Mouse (Mus musculus): ENCODE results near the gene Gm43738. TPM values are rescaled to one million over a fixed set of nuclear protein-coding genes. Genes with fewer than 3 reads are reported as not detected.

The Gm43738 gene
- polyA plus RNA-seq (2015; fragmentation: Nextera tagmentation; extraction: Ambion mirVana), result not detected in 2 replicates

DNA sequence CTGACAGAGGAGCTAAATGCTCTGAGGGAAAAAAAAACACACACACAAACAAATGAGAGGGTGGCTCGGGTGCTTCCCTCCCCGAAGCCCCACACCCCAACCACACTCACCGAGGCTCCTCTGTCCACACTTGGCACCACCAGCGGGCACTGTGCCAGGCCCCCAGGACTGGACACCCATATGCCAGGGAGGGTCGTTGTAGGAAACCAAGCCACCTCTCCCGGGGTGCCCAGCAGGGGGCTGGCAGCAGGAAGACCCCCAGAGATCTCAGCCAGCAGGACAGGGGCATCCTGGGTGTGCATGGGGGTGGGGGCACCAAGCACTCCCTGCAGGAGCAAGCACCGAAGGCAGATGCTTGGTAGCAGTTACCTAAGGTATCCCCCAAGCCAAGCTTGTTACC is at the start of gene Gm43738:
Gm43738 (minus strand) TSS at position 289 of the 400 bp plus-strand sequence.
- DNase-seq (no peak), ATAC-seq (ENCODE audit: low read depth) (no peak)
- 43% methylated on average over 7 of the region's 7 CpGs for WGBS (ENCODE audit: insufficient replicate concordance)
- H3K27me3 ChIP-seq, result no peaks in the 10 kb centered on the region
- peaks cover 40% of the 10 kb centered on the region for H3K36me3 ChIP-seq
- H3K27ac ChIP-seq, result peak within 1 kb of the TSS; percentile 84
- H3K9ac ChIP-seq, result peak within 1 kb of the TSS; percentile 80
- H3K4me3 ChIP-seq (replicated peaks), result peak within 1 kb of the TSS; percentile 74
- H3K4me1 ChIP-seq (replicated peaks), result peaks cover 61% of the 10 kb centered on the region
- no peaks in the 10 kb centered on the region for H3K9me3 ChIP-seq (replicated peaks)
- H3K4me2 ChIP-seq, result peak within 1 kb of the TSS; percentile 93

DNA sequence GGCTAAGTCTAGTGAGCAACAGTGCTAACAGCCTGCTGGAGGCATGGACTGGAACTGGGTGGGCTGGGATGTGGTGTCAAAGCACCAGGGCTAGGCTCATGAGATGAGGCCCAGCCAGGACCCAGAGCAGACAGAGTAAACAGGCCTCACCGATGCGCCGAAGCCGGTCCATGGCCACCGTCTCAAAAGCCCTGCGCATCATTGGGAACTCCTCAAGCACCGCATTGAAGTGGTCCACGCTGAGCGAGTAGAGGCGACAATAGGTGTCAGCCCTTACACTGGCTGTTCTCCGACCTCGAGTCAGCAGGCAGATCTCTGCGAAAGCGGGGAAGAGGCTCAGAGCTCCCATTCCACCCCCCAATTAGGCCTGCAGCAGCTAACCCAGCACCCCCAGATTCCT is 47.7 kb upstream of the Gm43738 start:
- no peak for ATAC-seq (ENCODE audit: low read depth)
- WGBS (ENCODE audit: insufficient replicate concordance), result 71% methylated on average over 14 of the region's 14 CpGs
- Histone ChIP-seq H3K27me3 (peaks cover 43% of the 10 kb centered on the region), H3K4me2 (peak overlapping the region; percentile 78), H3K27ac (peak overlapping the region; percentile 86), H3K4me3 (replicated peaks) (no peak overlapping the region), H3K4me1 (replicated peaks) (peaks cover 87% of the 10 kb centered on the region), H3K9me3 (replicated peaks) (no peaks in the 10 kb centered on the region), H3K9ac (peak overlapping the region; percentile 11; the same call in 1 of the 2 replicates), H3K36me3 (peaks cover 34% of the 10 kb centered on the region)
- DNase-seq, result no peak

DNA sequence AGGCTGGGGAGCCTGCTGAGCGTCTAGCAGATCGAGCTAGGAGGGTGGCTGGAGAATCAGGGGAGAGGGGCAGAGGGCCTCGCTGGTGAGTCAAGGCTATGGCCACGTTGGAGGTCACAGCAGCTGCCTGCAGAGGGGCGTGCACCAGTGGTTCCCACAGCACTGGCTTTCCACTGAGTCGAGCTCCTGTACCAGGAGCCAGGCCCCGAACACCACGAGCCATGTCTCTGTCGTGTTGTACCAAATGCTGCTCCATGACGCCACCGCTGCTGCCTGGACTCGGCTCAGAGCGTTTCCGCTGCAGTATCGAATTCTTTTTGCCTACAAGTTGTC is 47.0 kb upstream of the Gm43738 start:
- H3K4me2 ChIP-seq, result peak overlapping the region; percentile 78
- H3K9me3 ChIP-seq (replicated peaks), result no peaks in the 10 kb centered on the region
- peak overlapping the region; percentile 70 for H3K9ac ChIP-seq
- peaks cover 93% of the 10 kb centered on the region for H3K4me1 ChIP-seq (replicated peaks)
- H3K27me3 ChIP-seq, result peaks cover 43% of the 10 kb centered on the region
- H3K27ac ChIP-seq, result peak overlapping the region; percentile 86
- no peak for ATAC-seq (ENCODE audit: low read depth)
- WGBS (ENCODE audit: insufficient replicate concordance), result 11% methylated on average over 15 of the region's 15 CpGs
- peak overlapping the region; percentile 49 for H3K4me3 ChIP-seq (replicated peaks)
- peaks cover 40% of the 10 kb centered on the region for H3K36me3 ChIP-seq
- DNase-seq, result no peak

DNA sequence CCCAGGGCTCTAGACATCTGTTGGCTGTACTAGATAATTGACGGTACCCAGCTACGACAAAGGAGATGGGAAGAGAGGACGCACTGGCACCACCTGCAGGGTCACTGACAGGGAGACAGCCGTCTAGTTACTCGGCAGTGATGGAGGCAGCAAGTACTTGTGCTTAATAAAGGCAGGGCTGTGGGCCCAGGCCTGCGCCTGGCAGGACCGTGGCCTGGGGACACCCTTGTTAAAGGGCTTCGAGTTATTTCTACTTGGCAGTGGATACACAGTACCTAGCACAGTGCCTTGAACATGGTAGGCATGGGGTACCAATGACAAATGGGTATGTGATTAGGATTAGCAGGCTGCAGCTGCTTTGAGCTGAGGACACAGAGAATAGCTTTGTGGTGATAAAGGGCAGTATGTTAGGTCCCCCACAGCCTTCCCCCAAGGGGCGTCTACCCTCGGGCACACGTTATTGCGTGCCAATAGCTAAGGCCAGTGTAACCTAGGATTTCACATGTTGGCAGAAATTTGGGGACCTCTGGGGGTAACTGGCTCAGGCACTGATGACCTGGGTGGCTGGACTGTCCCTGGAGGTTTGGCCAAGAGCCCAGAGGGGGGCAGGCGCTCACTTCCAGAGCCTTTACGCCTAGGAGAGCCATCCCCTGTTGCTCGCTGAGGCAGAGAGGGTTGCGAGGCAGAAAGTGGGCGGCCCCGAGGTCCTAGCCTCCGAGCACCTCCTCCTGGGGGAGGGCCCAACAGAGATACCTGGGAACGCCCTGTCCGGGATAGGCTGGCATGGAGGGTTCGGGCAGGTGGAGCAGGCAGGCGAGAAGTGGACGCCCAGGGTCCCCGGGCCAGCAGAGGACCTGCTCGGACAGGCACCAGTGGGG is 46.4 kb upstream of the Gm43738 start:
- Histone ChIP-seq H3K4me1 (replicated peaks) (peaks cover 93% of the 10 kb centered on the region), H3K9ac (peak overlapping the region; percentile 70), H3K9me3 (replicated peaks) (no peaks in the 10 kb centered on the region), H3K27ac (peak overlapping the region; percentile 86), H3K4me3 (replicated peaks) (peak overlapping the region; percentile 49), H3K4me2 (peak overlapping the region; percentile 78), H3K36me3 (peaks cover 46% of the 10 kb centered on the region), H3K27me3 (peaks cover 37% of the 10 kb centered on the region)
- peak; percentile 92 for ATAC-seq (ENCODE audit: low read depth)
- WGBS (ENCODE audit: insufficient replicate concordance), result 17% methylated on average over 26 of the region's 26 CpGs
- peak; percentile 82 for DNase-seq

DNA sequence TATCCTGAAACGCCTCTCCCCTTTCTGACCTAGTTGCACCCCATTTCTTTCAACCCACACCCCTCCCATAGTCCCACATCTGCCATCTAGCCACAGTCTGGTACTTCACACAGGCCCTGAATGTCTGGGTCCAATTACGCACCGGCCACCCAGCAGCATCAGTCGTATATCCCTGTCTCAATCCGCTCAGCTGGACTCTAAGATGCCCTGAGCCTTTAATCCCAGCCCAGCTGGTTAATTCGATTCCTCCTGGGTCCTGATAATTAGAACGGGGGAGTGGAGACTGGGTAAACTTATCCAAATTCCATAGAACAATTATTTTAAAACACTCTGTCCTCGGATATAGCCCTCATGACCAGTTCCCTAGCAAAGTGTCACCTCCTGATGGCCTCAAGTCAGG is 44.7 kb upstream of the Gm43738 start:
- Histone ChIP-seq H3K4me1 (replicated peaks) (peaks cover 94% of the 10 kb centered on the region), H3K36me3 (peaks cover 64% of the 10 kb centered on the region), H3K27ac (peak overlapping the region; percentile 63), H3K4me3 (replicated peaks) (no peak overlapping the region), H3K9ac (peak overlapping the region; percentile 12; the same call in 1 of the 2 replicates), H3K9me3 (replicated peaks) (no peaks in the 10 kb centered on the region), H3K27me3 (peaks cover 27% of the 10 kb centered on the region), H3K4me2 (no peak overlapping the region)
- no peak for ATAC-seq (ENCODE audit: low read depth)
- WGBS (ENCODE audit: insufficient replicate concordance), result 78% methylated on average over 8 of the region's 8 CpGs
- no peak for DNase-seq

DNA sequence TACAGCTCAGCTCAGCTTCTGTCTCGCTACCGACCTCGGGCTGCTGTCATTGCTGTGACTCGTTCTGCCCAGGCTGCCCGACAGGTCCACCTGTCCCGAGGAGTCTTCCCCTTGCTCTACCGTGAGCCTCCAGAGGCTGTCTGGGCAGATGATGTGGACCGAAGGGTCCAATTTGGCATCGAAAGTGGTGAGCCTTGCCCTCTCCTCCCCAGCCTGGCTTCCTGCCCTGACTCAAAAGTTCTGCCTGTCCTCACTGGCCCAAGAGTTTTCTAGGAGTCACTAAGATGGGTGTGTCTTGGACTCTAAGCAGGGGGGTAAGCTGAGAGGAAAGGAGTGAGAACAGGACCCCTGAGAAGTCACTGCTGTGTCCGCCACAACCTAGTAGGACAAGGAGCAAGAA is 43.9 kb upstream of the Gm43738 start:
- Histone ChIP-seq H3K27me3 (peaks cover 20% of the 10 kb centered on the region), H3K36me3 (peaks cover 71% of the 10 kb centered on the region), H3K4me2 (no peak overlapping the region), H3K27ac (peak overlapping the region; percentile 63; the same call in 1 of the 2 replicates), H3K9me3 (replicated peaks) (no peaks in the 10 kb centered on the region), H3K9ac (no peak overlapping the region), H3K4me1 (replicated peaks) (peaks cover 97% of the 10 kb centered on the region), H3K4me3 (replicated peaks) (no peak overlapping the region)
- no peak for DNase-seq
- ATAC-seq (ENCODE audit: low read depth), result no peak
- 79% methylated on average over 10 of the region's 10 CpGs for WGBS (ENCODE audit: insufficient replicate concordance)

DNA sequence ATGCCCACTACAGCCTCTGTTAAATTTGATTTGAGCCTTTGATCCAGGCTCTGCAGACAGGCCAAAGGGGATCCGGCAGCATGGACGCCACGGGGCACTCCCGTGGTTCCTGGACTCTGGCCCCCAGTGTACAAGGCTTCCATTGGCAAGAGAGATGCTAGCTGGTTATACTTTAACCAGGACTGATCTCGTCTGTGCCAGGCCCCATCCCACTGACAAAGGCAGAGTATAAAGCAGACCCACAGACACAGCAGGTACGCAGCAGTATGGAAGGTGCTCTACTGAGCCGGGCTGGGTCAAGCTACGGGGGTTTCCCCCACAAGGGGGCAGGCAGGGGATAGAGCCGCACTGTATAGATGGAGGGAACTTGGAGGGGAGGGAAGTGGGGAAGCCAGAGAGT is 35.5 kb upstream of the Gm43738 start:
- Histone ChIP-seq H3K4me2 (peak overlapping the region; percentile 76), H3K9me3 (replicated peaks) (no peaks in the 10 kb centered on the region), H3K27ac (peak overlapping the region; percentile 95), H3K36me3 (peaks cover 34% of the 10 kb centered on the region), H3K4me1 (replicated peaks) (peaks cover 95% of the 10 kb centered on the region), H3K27me3 (no peaks in the 10 kb centered on the region), H3K9ac (peak overlapping the region; percentile 85), H3K4me3 (replicated peaks) (peak overlapping the region; percentile 73)
- 16% methylated on average over 9 of the region's 9 CpGs for WGBS (ENCODE audit: insufficient replicate concordance)
- ATAC-seq (ENCODE audit: low read depth), result peak; percentile 47
- DNase-seq, result peak; percentile 68

DNA sequence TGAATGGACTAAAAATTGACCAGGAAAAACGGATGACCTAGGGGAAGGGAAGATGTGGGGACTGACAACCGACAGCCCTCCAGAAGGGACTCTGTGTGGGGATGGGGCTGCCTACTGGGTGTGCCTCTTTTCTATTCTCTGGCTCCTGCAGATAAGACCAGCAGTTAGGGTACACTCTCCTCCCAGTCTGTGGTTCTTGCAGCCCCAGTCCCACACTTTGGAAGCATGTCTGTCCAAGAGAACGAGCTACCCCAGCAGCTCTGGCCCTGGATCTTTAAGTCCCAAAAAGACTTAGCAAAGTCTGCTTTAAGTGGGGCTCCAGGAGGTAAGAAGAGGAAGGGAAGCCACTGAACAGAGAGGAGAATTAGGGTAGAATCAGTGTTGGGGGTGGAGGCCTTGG is 35.1 kb upstream of the Gm43738 start, which contains the start of gene Pklr:
Pklr (plus strand) TSS at position 185 of the 400 bp plus-strand sequence.
- Histone ChIP-seq H3K9me3 (replicated peaks) (no peaks in the 10 kb centered on the region), H3K4me2 (peak within 1 kb of the TSS; percentile 79), H3K36me3 (peaks cover 30% of the 10 kb centered on the region), H3K4me1 (replicated peaks) (peaks cover 93% of the 10 kb centered on the region), H3K27me3 (no peaks in the 10 kb centered on the region), H3K4me3 (replicated peaks) (peak within 1 kb of the TSS; percentile 73), H3K27ac (peak within 1 kb of the TSS; percentile 95), H3K9ac (peak within 1 kb of the TSS; percentile 85)
- 15% methylated on average over 3 of the region's 3 CpGs for WGBS (ENCODE audit: insufficient replicate concordance)
- ATAC-seq (ENCODE audit: low read depth) (peak; percentile 62), DNase-seq (peak; percentile 72)

DNA sequence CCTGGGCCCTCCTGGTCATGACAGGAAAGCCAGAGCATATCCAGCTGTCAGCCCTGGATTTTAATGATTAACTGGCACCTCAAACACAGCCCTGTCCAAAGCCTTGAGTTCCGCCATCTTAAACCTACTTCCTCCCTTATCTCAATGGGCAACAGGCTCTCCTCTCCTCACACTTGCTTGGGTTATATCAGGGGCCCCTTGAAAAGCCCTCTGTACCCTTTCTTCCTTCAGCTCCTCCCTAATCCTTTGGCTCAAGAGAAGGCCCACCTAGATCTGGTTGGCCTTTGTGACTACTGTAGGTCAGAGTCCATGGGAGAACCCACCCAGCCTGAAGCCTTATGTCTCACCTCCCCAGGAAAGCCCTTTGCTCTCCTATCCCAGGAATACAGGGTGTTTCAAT is 32.9 kb upstream of the Gm43738 start:
- peaks cover 93% of the 10 kb centered on the region for H3K4me1 ChIP-seq (replicated peaks)

GRCm38 (mm10) chr3:89133063-89133450 is 32.2 kb upstream of the Gm43738 start:
- H3K9ac ChIP-seq, result peak overlapping the region; percentile 75
- no peaks in the 10 kb centered on the region for H3K27me3 ChIP-seq
- WGBS (ENCODE audit: insufficient replicate concordance), result 28% methylated on average over 7 of the region's 7 CpGs
- no peaks in the 10 kb centered on the region for H3K9me3 ChIP-seq (replicated peaks)
- H3K4me2 ChIP-seq, result peak overlapping the region; percentile 79
- DNase-seq, result no peak
- no peak for ATAC-seq (ENCODE audit: low read depth)
- peak overlapping the region; percentile 95 for H3K27ac ChIP-seq
- peaks cover 2% of the 10 kb centered on the region; the same call in 1 of the 2 replicates for H3K36me3 ChIP-seq
- peak overlapping the region; percentile 55 for H3K4me3 ChIP-seq (replicated peaks)
- peaks cover 93% of the 10 kb centered on the region for H3K4me1 ChIP-seq (replicated peaks)

More for the DNA sequence above, 32.9 kb upstream of the Gm43738 start:
- 18% methylated on average over 1 of the region's 1 CpGs for WGBS (ENCODE audit: insufficient replicate concordance)
- H3K27ac ChIP-seq, result peak overlapping the region; percentile 95
- H3K9ac ChIP-seq, result peak overlapping the region; percentile 75
- no peaks in the 10 kb centered on the region for H3K27me3 ChIP-seq
- ATAC-seq (ENCODE audit: low read depth), result peak; percentile 8
- no peaks in the 10 kb centered on the region for H3K9me3 ChIP-seq (replicated peaks)
- peak overlapping the region; percentile 79 for H3K4me2 ChIP-seq
- DNase-seq, result no peak
- H3K36me3 ChIP-seq, result peaks cover 8% of the 10 kb centered on the region
- H3K4me3 ChIP-seq (replicated peaks), result peak overlapping the region; percentile 55

DNA sequence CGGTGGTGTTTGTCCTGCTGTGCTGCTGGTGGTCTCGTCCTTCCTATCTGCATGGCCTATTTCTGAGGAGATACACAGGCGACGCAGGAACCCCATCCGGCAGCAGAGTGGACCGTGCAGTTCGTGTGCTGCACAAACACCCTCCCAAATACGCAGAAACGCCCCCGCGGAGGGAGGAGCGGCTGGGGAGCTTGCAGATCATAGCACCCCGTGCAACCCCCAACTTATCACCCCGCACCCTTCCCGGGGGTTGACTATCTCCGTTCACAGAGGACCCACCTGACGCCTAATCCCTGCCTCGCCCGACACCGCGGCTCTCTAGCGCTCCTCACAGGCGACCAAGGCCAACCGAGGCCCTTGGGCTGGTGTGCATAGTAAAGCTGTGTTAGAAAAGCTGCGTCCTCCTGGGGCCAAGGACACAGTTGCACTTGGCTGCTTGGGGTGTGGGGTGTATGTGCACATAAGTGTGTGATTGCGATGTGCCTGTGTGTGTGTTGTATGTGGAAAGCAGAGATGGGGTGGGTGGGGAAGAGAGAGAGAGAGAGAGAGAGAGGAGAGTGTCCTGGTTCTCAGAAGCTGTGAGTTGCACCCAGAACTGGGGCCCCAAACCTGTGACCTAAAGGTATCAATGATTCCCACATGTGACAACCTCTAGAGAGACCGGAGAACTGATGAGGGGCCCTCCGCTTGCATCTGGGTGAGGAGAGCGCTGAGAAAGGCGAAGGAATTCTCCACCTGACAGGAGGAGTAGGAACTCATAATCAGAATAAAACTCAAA is 31.6 kb upstream of the Gm43738 start:
- peak overlapping the region; percentile 79 for H3K4me2 ChIP-seq
- H3K27me3 ChIP-seq, result no peaks in the 10 kb centered on the region
- no peaks in the 10 kb centered on the region for H3K36me3 ChIP-seq
- ATAC-seq (ENCODE audit: low read depth) (peak; percentile 89), DNase-seq (peak; percentile 95)
- H3K4me1 ChIP-seq (replicated peaks), result peaks cover 93% of the 10 kb centered on the region
- H3K9ac ChIP-seq, result peak overlapping the region; percentile 75
- peak overlapping the region; percentile 95 for H3K27ac ChIP-seq
- H3K9me3 ChIP-seq (replicated peaks), result no peaks in the 10 kb centered on the region
- WGBS (ENCODE audit: insufficient replicate concordance), result 3% methylated on average over 30 of the region's 30 CpGs
- peak overlapping the region; percentile 55 for H3K4me3 ChIP-seq (replicated peaks)
